Mouse (Mus musculus): ENCODE results near the gene Akr1b3. TPM values are rescaled to one million over a fixed set of nuclear protein-coding genes. Genes with fewer than 3 reads are reported as not detected.

Gene Akr1b3
- 261 TPM for polyA plus RNA-seq (2014; fragmentation: Illumina TruSeq; extraction: RNeasy Lipid Tissue Mini Kit (QIAGEN cat#74804); ENCODE audit: low read depth, low replicate concordance)

DNA sequence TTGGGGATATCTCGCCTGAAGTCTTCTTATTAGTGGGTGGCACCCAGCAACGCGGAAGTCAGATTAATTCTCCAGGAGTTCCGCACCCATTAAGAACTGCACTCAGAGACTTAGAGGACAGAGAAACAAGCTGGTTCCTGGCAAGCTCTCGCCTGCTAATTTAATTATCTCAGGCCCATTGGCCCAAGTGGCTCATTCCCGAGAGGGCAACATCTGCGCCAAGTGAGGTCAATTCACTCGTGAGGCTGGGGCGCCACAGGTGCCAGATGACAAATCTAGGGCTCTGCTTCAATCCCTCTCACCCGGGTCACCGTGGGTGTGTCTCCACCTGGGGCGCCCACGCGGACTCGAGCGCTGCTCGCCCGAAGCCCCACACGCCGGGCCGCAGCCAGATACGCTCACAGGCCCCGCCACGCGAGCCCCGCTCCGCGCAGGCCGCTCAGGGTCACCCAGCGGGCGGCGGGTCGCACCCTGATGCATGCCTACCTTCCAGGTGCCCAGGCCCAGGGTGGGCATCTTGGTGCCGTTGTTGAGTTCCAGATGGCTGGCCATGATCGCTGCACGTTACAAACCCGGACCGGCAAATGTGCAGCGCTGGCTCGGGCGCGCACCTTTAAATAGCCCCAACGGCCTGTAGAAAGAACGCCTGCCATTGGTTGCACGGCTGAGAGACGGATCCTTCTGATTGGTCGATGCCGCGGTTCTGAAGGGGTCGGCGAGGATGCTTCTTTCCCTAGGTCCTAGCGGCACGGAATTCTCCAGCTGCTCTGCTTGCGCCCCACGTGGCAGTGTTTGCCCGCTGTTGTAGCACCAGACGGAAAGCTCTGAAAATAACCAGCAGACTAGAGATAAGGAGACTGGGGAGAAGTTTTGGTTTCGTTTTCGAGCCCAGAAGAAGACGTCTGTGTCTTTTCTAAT lies at the start of gene Akr1b3:
Akr1b3 (minus strand) TSS at position 625 of the 918 bp plus-strand sequence.

DNA sequence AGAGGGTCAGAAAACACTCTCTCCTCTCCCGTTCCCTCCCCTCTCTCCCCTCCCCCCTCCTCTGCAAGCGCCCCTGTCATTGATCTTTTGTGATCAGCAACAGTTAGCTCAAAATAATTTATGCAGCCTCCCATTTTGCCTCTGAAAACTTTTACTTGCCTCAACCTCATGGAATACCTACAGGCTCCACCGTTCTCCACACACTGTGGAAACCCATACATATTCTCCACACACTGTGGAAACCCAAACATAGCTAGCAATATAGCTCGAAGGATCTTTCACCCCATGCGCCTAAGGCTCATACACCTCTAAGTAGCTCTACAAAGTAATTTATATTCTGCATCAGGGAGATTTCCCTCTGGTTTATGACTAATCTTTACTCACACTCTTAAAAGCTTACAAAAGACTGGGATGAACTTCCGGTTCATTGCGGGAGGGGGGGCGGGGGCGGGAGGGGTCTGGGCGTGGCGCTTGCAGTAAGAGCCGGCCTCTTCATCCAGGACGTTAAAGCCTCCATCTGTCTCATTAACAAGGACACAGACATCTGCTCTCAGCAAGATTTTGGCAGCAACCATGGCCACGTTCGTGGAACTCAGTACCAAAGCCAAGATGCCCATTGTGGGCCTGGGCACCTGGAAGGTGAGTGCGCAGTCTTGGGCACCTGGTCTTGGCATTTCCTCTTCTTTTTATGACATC lies 36.5 kb upstream of the Akr1b3 start, which contains the start of gene Akr1b8:
Akr1b8 (plus strand) TSS at position 462 of the 696 bp plus-strand sequence.

Other genes with a start within 250 kb of the Akr1b3 start
- gene Slc35b4, start 140.4 kb downstream of the Akr1b3 start, polyA plus RNA-seq (2014; fragmentation: Illumina TruSeq; extraction: RNeasy Lipid Tissue Mini Kit (QIAGEN cat#74804); ENCODE audit: low read depth, low replicate concordance), result 19.2 TPM
- gene Akr1b8, start 36.6 kb upstream of the Akr1b3 start, polyA plus RNA-seq (2014; fragmentation: Illumina TruSeq; extraction: RNeasy Lipid Tissue Mini Kit (QIAGEN cat#74804); ENCODE audit: low read depth, low replicate concordance), result 32.2 TPM
- gene Akr1b10, start 66.7 kb upstream of the Akr1b3 start, polyA plus RNA-seq (2014; fragmentation: Illumina TruSeq; extraction: RNeasy Lipid Tissue Mini Kit (QIAGEN cat#74804); ENCODE audit: low read depth, low replicate concordance), result 122 TPM
- 2,659 TPM for gene Akr1b7, start 94.9 kb upstream of the Akr1b3 start, polyA plus RNA-seq (2014; fragmentation: Illumina TruSeq; extraction: RNeasy Lipid Tissue Mini Kit (QIAGEN cat#74804); ENCODE audit: low read depth, low replicate concordance)
- 22.5 TPM for gene Bpgm, start 158.7 kb upstream of the Akr1b3 start, polyA plus RNA-seq (2014; fragmentation: Illumina TruSeq; extraction: RNeasy Lipid Tissue Mini Kit (QIAGEN cat#74804); ENCODE audit: low read depth, low replicate concordance)